Mouse (Mus musculus) limb, embryonic 15.5 days (tissue): ENCODE measurements at regions not wholly inside any gene's neighbourhood (a gene's known extent, or its start where the extent isn't known, plus 50 kb on each side); places are given as distances from the start of the nearest gene placed in this dataset.

ENCODE experiments used
- ATAC-seq: fragments of 200-750 bp; cut with Nextera tagmentation; 2 replicates; pipeline ENCODE4 v1.8.0; 2017; ENCODE audit warnings: low read depth, moderate TSS enrichment; ENCODE audit not compliant: insufficient number of reproducible peaks, low FRiP score, low TSS enrichment
- H3K27ac ChIP-seq: fragments of 300-500 bp; sonication (generic); 2 replicates; pipeline ENCODE4 v1.5.1; 2015; ENCODE audit warnings: moderate library complexity, mild to moderate bottlenecking, inconsistent platforms
- H3K27me3 ChIP-seq: fragments of 300-500 bp; sonication (generic); 2 replicates; pipeline ENCODE4 v1.6.1; 2015; ENCODE audit warnings: inconsistent platforms
- H3K36me3 ChIP-seq: fragments of 300-500 bp; sonication (generic); 2 replicates; pipeline ENCODE4 v1.6.1; 2015; ENCODE audit warnings: inconsistent platforms
- H3K4me1 ChIP-seq: fragments of 300-500 bp; sonication (generic); 2 replicates; pipeline ENCODE4 v1.6.1; 2015; ENCODE audit warnings: inconsistent platforms
- H3K4me2 ChIP-seq: fragments of 300-500 bp; sonication (generic); 2 replicates; pipeline ENCODE4 v1.6.1; 2015; ENCODE audit warnings: mild to moderate bottlenecking, inconsistent platforms
- H3K4me3 ChIP-seq: fragments of 300-500 bp; sonication (generic); 2 replicates; pipeline ENCODE4 v1.5.1; 2015; ENCODE audit warnings: mild to moderate bottlenecking, inconsistent platforms
- H3K9ac ChIP-seq: fragments of 300-500 bp; sonication (generic); 2 replicates; pipeline ENCODE4 v1.6.1; 2015; ENCODE audit warnings: inconsistent platforms
- H3K9me3 ChIP-seq: fragments of 300-500 bp; sonication (generic); 2 replicates; pipeline ENCODE4 v1.6.1; 2016; ENCODE audit warnings: inconsistent platforms
- WGBS: fragments of 180-500 bp; shearing (Covaris S2); methylation state at CpG from one replicate; pipeline ENCODE4 v1.1.7; 2015; 5-methylcytosine and 5-hydroxymethylcytosine counted together

DNA sequence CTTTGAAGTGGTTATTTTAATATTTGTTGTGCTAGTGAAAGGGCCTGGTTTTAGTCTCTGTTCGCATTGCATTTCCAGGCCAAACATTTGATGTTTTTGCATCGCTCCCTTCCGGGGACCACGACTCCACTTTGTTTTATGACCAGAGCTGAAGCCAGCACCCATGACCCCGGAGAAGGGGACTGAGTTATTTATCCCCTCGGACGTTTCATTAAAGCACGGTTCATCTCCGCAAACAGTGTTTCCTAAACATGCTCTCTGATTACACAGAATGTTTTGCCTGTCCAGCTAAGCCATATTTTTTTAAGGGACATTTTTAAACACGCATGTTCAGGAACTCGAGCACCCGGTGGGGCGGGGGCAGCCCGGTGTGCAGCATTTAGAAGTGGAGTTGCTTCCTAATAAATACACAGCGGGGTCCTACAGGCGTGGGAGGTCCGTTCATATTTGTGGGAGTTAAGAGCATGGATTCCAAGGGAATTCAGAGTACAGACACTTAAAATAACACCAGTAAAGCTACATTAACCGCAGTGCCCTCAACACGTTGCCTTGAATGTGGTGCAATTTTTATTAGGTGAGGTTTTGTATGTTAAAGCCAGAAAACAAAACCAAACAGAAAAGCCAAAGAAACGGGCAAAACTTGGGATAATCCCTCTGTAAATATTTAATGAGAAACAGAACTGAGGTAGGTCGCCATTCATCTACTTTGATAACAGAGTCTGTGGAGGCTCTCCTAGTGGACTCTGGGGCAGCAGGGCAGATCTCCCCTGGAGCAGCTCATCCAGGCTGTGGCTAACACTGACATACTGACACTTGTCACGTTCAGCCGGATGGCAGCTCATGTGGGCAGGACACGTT, 154.8 kb upstream of the Npvf start:
- ATAC-seq: no peak
- H3K27ac ChIP-seq: peak overlapping the region; percentile 64
- H3K4me2 ChIP-seq: peak overlapping the region; percentile 28
- 23% methylated on average over 24 of the region's 24 CpGs for WGBS
- peaks cover 32% of the 10 kb centered on the region for H3K4me1 ChIP-seq
- no peak overlapping the region for H3K4me3 ChIP-seq
- H3K9me3 ChIP-seq: no peaks in the 10 kb centered on the region
- no peak overlapping the region for H3K9ac ChIP-seq
- H3K36me3 ChIP-seq: no peaks in the 10 kb centered on the region
- peaks cover 26% of the 10 kb centered on the region for H3K27me3 ChIP-seq

GRCm38 (mm10) chr6:50809669-50809983, 155.4 kb upstream of the Npvf start:
- no peak for ATAC-seq
- H3K4me3 ChIP-seq: no peak overlapping the region
- peaks cover 26% of the 10 kb centered on the region for H3K27me3 ChIP-seq
- WGBS: 39% methylated on average over 4 of the region's 4 CpGs
- H3K9ac ChIP-seq: no peak overlapping the region
- no peaks in the 10 kb centered on the region for H3K36me3 ChIP-seq
- peak overlapping the region; percentile 5; the same call in 1 of the 2 replicates for H3K27ac ChIP-seq
- H3K4me2 ChIP-seq: no peak overlapping the region
- H3K9me3 ChIP-seq: no peaks in the 10 kb centered on the region
- peaks cover 32% of the 10 kb centered on the region for H3K4me1 ChIP-seq

DNA sequence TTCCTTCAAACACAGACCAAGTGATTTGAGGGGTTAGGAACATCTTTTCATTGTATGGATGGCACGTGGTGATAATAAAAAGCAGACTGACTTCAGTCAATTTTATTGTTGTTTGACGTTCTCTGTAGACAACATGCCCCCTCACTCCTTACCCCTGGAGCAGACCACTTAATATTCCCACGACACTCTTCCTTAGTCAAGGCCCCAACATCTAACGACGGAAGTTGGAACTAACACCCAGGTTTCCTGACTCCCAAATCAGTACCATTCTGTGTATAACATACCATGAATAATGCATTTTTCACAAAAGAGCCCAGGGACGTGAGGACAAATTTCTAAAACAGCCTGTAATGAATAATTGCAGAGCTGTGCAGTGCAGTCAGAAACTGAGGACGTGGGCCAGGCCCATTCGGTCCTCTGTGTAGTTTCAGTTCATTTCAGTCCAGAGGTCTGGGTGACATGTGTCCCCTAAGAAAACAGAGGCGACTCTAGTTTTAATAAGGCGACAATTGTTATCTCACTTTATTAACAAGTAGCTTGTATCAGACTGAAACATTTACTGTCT, 160.8 kb upstream of the Npvf start:
- H3K9ac ChIP-seq: no peak overlapping the region
- no peak overlapping the region for H3K4me3 ChIP-seq
- no peak overlapping the region for H3K4me2 ChIP-seq
- ATAC-seq: no peak
- peaks cover 8% of the 10 kb centered on the region for H3K4me1 ChIP-seq
- H3K9me3 ChIP-seq: no peaks in the 10 kb centered on the region
- H3K36me3 ChIP-seq: no peaks in the 10 kb centered on the region
- H3K27ac ChIP-seq: no peak overlapping the region
- H3K27me3 ChIP-seq: peaks cover 23% of the 10 kb centered on the region
- 47% methylated on average over 10 of the region's 10 CpGs for WGBS

DNA sequence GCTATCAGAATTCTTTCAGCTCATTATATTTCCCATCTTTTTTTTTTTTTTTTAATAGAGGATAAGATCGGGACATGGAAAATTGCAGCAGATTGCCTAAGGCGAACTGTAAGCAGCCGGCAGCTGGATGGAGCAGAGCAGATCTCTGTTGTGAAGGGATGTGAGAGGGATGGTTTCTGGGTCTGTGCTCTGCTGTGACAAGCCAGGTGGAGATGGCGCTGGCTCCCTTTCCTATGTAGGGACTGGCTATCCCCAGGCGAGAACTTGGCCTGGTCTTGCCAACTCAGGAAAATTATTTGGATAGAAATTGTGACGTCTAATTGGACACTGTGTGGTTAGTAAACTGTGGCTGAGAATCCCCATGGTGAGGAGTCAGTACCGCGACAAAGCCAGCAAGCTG, 161.3 kb upstream of the Npvf start:
- Histone ChIP-seq H3K27me3 (peaks cover 23% of the 10 kb centered on the region), H3K4me3 (no peak overlapping the region), H3K4me1 (peaks cover 11% of the 10 kb centered on the region), H3K36me3 (no peaks in the 10 kb centered on the region), H3K9ac (no peak overlapping the region), H3K27ac (no peak overlapping the region), H3K4me2 (no peak overlapping the region), H3K9me3 (no peaks in the 10 kb centered on the region)
- 52% methylated on average over 8 of the region's 8 CpGs for WGBS
- ATAC-seq: no peak

DNA sequence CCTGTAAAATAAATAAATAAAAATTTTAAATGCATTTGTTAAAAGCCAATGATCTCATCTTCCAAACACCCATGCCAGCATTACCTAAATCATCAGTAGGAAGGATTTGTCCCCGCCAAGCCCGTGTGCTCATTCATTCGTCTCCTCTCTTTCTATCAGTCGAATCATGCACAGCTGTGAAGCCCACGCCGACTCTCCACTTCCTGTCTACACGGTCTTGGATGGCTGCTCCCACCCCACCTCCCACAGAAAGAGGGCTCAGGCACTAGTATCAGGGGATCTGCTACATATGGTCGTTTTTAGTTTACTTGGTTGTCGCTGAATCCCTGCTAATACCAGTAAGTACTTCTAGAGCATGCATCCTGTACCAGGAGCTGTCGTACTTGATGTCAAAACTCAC, 163.2 kb upstream of the Npvf start:
- no peaks in the 10 kb centered on the region for H3K9me3 ChIP-seq
- peaks cover 28% of the 10 kb centered on the region for H3K4me1 ChIP-seq
- peaks cover 24% of the 10 kb centered on the region for H3K27me3 ChIP-seq
- H3K27ac ChIP-seq: no peak overlapping the region
- H3K4me2 ChIP-seq: no peak overlapping the region
- no peak for ATAC-seq
- H3K4me3 ChIP-seq: no peak overlapping the region
- no peaks in the 10 kb centered on the region for H3K36me3 ChIP-seq
- no peak overlapping the region for H3K9ac ChIP-seq
- 70% methylated on average over 10 of the region's 10 CpGs for WGBS

- no peak overlapping the region for H3K9ac ChIP-seq
- H3K27me3 ChIP-seq: peaks cover 25% of the 10 kb centered on the region
- peaks cover 34% of the 10 kb centered on the region for H3K4me1 ChIP-seq
- no peak overlapping the region for H3K4me2 ChIP-seq
- H3K9me3 ChIP-seq: no peaks in the 10 kb centered on the region
- ATAC-seq: no peak
- H3K4me3 ChIP-seq: no peak overlapping the region
- H3K27ac ChIP-seq: 0 out of 2 replicates have a peak overlapping the region, but pooled peaks have one; percentile 5
- H3K36me3 ChIP-seq: no peaks in the 10 kb centered on the region
- WGBS: 79% methylated on average over 5 of the region's 5 CpGs
These were observed 164.2 kb upstream of the Npvf start for GRCm38 (mm10) chr6:50818433-50818832.

GRCm38 (mm10) chr6:50818891-50819541, 164.8 kb upstream of the Npvf start:
- H3K4me2 ChIP-seq: no peak overlapping the region
- no peak for ATAC-seq
- peaks cover 36% of the 10 kb centered on the region for H3K4me1 ChIP-seq
- peak overlapping the region; percentile 5; the same call in 1 of the 2 replicates for H3K27ac ChIP-seq
- no peaks in the 10 kb centered on the region for H3K36me3 ChIP-seq
- H3K9ac ChIP-seq: no peak overlapping the region
- no peak overlapping the region for H3K4me3 ChIP-seq
- 32% methylated on average over 10 of the region's 10 CpGs for WGBS
- H3K27me3 ChIP-seq: peaks cover 26% of the 10 kb centered on the region
- H3K9me3 ChIP-seq: no peaks in the 10 kb centered on the region

DNA sequence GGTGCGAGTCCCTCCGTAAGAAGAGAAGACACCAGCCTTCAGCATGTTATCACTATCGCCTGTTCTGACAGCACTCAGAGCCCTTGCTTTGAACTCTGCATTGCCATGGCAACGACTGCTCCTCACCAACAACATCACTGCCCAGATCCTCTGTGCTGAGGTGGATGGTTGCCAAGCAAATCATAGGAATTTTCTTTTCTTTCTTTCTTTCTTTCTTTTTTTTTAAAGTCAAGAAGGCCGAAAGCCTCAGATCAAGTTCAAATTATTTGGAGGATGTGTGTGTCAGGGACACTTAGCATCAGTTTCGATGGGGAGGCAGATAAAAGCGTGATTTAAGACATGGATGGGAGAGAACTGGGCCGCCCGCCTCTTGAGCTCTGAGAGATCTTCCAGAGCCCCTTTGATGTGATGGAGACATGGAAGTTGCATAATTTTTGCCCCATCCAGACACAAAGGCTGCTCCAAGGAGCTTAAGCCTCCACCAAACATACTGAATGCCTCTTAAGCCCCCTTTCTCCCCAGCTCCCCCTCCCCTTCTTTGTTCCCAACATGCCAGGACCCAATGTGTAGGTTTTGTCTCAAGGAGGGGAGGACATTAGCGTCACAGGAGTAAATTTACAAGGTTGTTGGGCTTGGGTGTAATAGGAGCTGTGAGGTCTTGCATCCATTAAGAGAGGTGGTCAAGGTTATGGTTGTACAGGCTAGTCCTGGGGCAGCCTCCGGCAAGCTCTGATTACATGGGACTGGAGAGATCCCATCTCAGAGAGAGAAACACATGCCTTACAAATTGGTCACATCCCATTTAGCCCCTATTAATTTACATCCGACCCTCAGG, 167.4 kb upstream of the Npvf start:
- Histone ChIP-seq H3K36me3 (no peaks in the 10 kb centered on the region), H3K9me3 (no peaks in the 10 kb centered on the region), H3K9ac (no peak overlapping the region), H3K4me3 (no peak overlapping the region), H3K27me3 (peaks cover 20% of the 10 kb centered on the region; the same call in 1 of the 2 replicates), H3K4me1 (peaks cover 36% of the 10 kb centered on the region), H3K27ac (peak overlapping the region; percentile 22; the same call in 1 of the 2 replicates), H3K4me2 (0 out of 2 replicates have a peak overlapping the region, but pooled peaks have one; percentile 4)
- ATAC-seq: 0 out of 2 replicates have a peak, but pooled peaks have one; percentile 46
- WGBS: 51% methylated on average over 12 of the region's 12 CpGs

DNA sequence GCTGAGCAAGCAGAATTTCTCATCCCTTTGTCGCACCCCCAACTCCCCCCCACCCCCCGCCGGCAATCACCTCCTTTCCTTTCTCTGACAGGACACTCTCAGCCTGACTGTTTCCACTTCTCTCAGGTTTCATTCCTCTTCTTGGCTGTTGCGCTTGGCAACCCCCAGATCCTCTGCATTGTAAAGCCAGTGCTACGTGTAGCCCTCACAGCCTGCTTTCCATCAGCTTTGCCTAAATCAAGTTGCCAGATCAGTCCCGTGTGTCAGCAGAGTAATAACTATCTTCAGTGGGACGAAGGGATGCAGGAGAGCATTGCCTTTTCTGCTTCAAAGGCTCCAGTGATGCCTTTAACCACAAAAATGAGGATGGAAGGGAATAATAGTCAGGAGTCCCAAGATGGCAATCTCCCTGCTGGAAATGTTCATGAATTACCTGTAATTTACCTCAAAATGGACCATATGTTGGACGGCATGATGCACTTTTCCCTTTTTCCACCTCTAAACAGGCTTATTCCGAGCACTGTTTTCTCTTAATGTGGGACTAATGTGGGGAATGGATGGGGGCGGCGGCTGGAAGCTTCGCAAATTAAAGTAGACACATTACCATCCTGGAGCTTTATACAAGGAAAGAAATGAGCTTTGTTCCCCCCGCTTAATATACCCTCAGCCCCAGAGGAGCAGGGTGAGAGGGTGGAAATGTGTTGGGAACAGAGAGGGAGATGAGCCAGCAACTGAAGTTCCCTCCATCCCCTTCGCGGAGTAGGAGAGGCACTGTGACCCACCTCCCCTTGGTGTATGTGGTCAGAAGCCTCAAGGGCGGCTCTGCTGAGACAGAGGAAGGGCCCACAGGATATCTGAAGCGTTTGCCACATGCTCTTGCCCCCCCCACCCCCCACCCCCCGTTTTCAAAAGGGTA, 168.3 kb upstream of the Npvf start:
- H3K27me3 ChIP-seq: peaks cover 17% of the 10 kb centered on the region; the same call in 1 of the 2 replicates
- WGBS: 32% methylated on average over 18 of the region's 18 CpGs
- no peak overlapping the region for H3K4me3 ChIP-seq
- no peaks in the 10 kb centered on the region for H3K36me3 ChIP-seq
- H3K9ac ChIP-seq: no peak overlapping the region
- no peaks in the 10 kb centered on the region for H3K9me3 ChIP-seq
- ATAC-seq: peak; percentile 40; the same call in 1 of the 2 replicates
- H3K27ac ChIP-seq: no peak overlapping the region
- H3K4me1 ChIP-seq: peaks cover 36% of the 10 kb centered on the region
- H3K4me2 ChIP-seq: 0 out of 2 replicates have a peak overlapping the region, but pooled peaks have one; percentile 4

DNA sequence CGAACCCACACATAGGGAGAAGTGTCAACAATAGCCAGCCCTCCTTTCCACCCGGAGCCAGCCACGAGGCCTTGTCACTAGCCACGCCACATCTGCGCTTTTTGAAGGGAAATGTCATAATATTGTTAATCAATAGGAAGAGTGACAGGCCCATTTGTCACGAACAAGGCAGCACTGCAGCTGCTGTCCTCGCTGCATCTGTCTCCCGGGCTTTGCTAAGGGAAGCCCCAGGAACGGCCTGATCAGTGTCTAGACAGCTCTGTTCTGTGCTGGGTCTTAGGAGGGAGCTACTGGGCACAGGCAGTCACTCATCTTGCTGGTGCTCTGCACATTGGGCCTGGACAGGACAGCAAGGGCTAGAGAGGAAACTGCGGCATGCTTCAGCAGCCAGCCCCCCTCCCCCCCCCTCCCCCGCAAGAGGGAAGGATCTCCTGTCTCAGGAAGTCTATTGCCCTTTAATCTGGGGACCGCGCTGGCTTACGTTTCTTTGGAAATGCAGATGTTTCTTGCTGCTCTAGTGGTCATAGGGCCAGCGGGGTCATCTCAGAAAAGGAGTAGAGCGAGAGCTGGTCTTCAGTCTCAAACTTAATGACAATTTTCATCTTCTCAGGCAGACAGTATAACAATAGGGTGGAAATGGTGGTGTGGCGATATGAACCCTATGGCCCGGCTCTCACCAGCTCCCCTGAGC, 169.1 kb upstream of the Npvf start:
- Histone ChIP-seq H3K4me1 (peaks cover 36% of the 10 kb centered on the region), H3K36me3 (no peaks in the 10 kb centered on the region), H3K27ac (no peak overlapping the region), H3K27me3 (peaks cover 17% of the 10 kb centered on the region; the same call in 1 of the 2 replicates), H3K4me3 (no peak overlapping the region), H3K9ac (no peak overlapping the region), H3K4me2 (no peak overlapping the region), H3K9me3 (no peaks in the 10 kb centered on the region)
- ATAC-seq: no peak
- 32% methylated on average over 18 of the region's 18 CpGs for WGBS
